Mouse (Mus musculus) embryo, embryonic 10.5 days (tissue): ENCODE data around the gene Apba3.
"Not testable (repeated sequence)": the region's sequence is repeated elsewhere in the genome, so short reads cannot be mapped to it uniquely, and the experiment has no call there.

ENCODE experiments used
- DNase-seq: peaks from one replicate; pipeline ENCODE4 v3.0.0-alpha.2; 2015; ENCODE audit warnings: low spot score

Gene Apba3

DNA sequence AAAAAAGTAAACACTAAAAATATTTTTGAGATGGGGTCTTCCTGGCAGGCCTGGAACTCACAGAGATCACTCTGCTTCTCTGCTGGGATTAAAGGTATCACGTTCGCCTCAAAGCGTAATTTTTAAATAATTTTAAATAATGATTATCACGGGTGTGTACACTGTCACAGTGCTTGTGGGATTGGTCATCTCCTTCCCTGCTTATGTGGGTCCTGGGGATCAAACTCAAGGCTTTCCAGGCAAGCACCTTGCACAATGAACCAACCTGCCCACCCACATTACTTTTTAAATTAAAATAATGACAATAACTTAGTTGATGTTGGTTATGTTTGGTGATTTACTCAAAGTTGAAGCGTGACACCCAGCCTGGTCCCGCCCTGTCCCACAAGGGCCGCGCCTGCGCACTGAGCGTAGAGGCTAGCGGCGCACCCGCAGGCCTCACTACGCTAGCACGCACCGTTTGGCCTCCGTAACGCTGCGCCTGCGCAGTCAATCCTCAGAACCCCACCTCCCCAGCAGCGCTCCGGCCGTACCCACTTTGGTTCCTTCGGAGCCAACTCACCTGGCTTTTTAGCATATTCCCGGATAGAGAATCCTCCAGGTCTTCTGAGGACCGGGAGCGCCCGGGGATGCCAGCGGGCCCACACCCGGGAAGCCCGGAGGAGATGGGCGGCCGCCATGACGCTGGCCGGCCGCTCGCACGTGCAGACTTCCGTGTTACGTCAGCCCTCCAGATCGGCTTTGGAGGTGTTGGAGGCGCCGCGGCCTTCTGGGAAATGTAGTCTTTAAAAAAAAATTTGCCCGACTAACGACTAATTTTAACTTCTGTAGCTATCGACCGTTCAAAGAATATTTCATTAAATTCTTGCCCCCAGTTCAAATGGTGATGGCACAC lies at the start of gene Apba3, which contains the start of gene Mrpl54:
Gene Apba3, plus strand, starts transcription at position 750 of the 895 bp plus-strand sequence.
Gene Mrpl54, minus strand, starts transcription at position 724 of the 895 bp plus-strand sequence.
- DNase-seq: peak; percentile 99

DNA sequence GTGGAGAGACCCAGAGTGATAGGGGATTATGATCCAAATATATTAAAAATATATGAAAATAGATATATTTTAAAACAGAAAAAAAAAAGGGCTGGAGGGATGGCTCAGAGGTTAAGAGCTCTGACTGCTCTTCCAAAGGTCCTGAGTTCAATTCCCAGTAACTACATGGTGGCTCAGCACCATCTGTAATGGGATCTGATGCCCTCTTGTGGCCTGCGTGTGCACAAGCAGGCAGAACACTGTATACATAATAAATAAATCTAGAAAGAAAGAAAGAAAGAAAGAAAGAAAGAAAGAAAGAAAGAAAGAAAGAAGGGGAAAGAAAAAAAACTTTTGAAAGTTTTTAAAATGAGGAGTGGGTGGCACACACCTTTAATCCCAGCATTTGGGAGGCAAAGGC lies 49.5 kb upstream of the Apba3 start:
- not testable (repeated sequence) for DNase-seq

GRCm38 (mm10) chr10:81217964-81218363 lies 48.8 kb upstream of the Apba3 start:
- peak; percentile 65 for DNase-seq

DNA sequence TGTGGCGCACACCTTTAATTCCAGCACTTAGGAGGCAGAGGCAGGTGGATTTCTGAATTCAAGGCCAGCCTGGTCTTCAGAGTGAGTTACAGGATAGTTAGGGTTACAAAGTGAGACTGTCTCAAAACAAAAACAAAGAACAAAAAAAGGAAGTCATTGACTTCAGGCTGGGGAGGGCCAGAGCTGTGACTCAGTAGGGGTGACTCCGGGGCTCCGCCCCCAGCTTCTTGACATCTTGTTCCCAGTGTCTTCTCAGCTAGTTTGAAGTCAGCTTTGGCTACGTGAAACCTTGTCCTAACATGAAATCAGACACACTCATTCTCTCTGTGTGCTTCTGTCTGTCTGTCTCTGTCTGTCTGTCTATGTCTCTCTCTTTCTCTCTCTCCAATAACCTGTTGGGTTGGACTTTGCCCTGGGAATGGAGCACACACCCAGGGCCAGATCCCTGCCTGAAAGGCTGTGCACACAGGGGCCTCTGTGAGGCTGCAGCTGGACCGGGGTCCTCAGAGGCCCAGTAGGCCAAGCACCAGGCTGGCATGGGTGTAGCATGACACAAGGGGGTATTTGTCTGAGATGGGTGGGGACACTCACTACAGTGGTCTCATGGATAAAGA lies 45.3 kb upstream of the Apba3 start:
- no peak for DNase-seq

- not testable (repeated sequence) for DNase-seq
Measured at GRCm38 (mm10) chr10:81223731-81224130, 43.0 kb upstream of the Apba3 start.

GRCm38 (mm10) chr10:81229735-81230437 lies 36.9 kb upstream of the Apba3 start:
- DNase-seq: no peak

GRCm38 (mm10) chr10:81230438-81231332 lies 36.1 kb upstream of the Apba3 start, which contains the start of gene Atcay:
Gene Atcay, minus strand, starts transcription at chr10:81230833.
- DNase-seq: peak; percentile 67

DNA sequence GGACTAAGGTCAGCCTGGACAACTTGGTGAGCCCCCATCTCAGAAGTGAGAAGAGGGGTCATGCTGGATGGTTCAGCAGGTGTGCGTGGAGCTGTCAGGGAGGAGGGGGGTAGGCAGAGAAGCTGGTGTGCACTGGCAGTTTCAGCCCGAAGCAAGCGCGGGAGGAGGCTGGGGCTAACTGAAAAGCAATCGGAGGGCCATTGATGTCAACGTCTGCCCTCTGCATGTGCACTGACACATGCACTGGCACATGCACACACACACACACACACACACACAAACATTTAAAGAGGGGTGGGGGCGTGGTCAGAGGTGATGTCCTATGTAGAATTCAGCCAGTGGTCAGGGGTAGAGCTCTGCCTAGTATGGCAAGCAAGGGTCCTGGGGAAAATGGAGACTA lies 35.3 kb upstream of the Apba3 start:
- no peak for DNase-seq

DNA sequence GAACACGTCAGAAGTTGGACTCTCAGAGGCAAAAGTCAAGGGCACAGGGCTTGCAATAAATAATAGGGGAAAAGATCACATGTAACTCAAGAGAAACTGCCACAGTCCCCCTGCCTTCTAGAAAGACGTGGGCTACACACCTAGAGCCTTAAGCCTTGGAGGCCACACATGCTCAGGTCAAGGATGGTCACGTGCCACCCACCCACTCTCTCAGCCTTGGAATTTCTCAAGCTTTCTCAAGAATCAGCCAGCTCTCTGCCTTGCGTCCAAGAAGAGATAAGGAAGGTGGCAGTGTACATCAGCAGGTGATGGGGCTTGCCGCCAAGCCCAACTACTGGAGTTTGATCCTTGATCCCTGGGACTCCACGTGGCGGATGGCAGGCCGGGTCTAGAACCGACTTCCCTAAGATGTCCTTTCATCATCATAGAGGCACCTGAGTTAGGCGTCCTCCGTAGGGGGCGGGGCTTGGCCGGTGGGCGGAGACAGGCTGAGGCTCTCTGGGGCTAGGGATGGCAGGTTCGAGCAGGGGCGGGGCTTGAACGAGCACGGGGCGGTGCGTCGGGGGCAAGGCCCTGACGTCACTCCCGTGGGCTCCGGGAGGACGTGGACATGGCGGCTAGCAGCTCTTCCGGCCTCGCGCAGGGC lies 34.1 kb upstream of the Apba3 start, which contains the start of gene Zfr2:
Gene Zfr2, plus strand, starts transcription at position 576 of the 646 bp plus-strand sequence.
- DNase-seq: peak; percentile 89

- DNase-seq: no peak
Measured at GRCm38 (mm10) chr10:81233226-81233585, 33.6 kb upstream of the Apba3 start.

DNA sequence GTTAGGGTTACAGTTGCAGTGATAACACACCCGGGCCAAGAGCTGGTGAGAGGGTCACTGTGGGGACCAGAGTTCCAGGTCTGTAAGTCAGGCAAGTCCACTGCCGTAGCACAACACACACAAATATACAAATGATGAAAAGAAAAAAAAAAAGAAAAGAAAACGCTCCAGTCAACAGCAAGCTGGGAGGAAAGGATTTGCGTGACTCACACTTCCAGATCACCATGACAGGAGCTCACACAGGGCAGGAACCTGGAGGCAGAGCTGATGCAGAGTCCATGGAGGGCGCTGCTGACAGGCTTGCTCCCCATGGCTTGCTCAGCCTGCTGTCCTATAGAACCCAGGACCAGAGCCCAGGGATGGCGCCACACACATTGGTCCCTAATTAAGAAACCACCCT lies 32.6 kb upstream of the Apba3 start:
- DNase-seq: no peak

DNA sequence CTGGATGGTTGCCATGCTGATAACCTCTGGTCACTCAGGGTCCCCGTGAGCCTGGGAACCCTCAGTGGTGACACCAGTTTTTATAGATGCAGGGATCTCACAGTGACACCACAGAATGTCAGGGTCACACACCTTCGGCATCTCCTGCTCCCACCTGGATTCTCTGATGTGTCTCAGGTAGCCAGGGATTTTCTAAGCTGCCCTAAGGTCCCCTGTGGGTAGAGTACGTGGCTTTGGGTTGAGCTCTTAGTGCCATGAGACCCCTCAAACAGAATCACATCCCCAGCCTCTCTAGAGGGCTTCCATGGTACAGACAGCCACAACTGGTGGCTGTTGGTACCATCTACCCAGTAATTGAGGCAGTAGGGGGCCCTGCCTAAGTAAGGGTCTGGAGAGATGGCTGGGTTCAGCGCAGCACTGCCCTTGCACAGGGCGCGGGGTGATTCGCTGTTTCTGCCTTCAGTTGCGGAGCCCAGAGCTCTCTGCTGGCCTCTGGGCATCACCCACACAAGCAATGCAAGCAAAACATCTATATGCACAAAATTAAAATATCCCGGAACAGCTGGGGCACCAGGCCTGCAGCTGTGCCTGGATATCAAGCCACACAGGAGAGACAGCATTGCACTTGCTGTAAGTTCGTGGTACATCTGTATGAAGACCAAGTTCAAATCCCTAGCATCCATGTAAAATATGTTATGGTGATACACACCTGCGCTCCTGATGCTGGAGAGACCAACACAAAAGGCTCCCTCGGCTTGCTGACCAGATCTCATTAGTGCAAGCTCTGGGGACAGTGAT lies 30.1 kb upstream of the Apba3 start:
- no peak for DNase-seq

DNA sequence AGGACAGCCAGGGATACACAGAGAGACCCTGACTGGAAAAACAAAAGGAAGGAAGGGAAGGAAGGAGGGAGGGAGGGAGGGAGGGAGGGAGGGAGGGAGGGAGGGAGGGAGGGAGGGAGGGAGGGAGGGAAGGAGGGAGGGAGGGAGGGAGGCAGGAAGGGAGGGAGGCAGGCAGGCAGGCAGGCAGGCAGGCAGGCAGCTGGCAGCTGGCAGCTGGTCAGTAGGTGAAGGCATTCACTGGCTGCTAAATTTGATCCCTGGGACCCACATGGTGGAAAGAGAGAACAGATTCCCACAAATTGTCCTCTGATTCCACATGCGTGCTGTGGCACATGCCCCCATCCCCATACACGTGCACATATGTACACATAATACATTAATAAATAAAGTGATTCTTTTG lies 28.1 kb upstream of the Apba3 start:
- no peak for DNase-seq

GRCm38 (mm10) chr10:81240876-81241275 lies 25.9 kb upstream of the Apba3 start:
- peak; percentile 85 for DNase-seq

DNA sequence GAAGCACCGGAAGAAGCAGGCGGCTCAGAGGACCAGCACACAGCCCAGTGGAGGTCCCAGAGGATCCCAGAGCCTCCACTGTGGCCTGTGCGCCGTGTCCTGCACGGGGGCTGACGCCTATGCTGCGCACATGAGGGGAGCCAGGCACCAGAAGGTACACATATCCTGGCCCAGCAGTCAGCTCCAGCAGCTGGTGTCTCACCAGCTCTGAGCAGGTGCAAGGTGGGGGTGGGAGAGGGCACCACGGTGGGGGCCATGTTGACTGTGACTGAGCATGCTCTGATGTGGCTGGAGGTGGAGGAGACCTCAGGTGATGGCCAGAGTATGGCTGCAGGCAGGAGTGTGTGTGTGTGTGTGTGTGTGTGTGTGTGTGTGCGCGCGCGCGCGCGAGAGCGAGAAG lies 24.7 kb upstream of the Apba3 start:
- no peak for DNase-seq

DNA sequence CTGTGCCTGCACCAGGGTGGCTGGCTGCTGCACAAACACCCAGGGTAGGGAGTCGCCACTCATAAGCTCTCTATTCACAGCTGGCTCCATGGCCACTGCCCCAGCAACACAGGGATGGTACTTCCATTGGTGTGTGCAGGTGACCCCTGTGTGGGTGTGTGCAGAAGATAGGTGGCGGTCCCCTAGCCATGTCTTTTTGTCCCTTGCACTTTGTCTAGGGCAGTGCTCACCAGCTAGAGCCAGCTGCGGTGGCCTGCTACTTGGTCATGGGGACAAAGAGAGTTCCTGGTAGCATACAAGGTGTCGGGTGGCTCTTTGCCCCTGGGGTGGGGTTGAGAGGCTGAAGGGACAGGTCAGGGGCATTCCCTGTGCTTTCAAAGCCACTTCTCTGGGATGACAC lies 22.6 kb upstream of the Apba3 start:
- no peak for DNase-seq

- peak; percentile 83 for DNase-seq
Measured at GRCm38 (mm10) chr10:81244595-81244994, 22.2 kb upstream of the Apba3 start.

DNA sequence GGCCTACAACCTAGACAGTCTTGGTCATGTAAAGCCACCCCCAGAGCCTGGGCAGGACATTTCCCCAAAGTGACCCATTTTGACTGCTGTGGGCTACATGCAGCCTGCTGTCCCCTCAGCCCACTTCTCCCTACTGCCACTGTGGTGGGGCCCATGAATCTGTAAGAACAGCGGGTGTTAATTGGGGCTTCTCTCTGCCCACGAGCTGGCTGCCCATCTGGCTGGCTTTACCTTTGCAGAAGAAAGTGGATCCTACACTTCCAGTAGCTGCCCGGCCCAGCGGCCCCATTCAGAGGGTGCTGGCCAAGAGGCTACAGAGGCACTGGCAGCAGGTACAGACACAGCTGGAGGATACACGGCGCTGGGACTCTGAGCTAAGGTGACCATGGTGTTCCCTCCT lies 21.6 kb upstream of the Apba3 start:
- DNase-seq: no peak

GRCm38 (mm10) chr10:81247804-81248203 lies 19.0 kb upstream of the Apba3 start:
- no peak for DNase-seq

GRCm38 (mm10) chr10:81249442-81249841 lies 17.3 kb upstream of the Apba3 start:
- no peak for DNase-seq
